Mouse (Mus musculus) embryo, embryonic 9.5 days (tissue): Measurements from ENCODE around the gene Nob1.

Experiments used
- DNase-seq: peaks from one replicate; pipeline ENCODE4 v3.0.0-alpha.2; 2017; ENCODE audit errors: extremely low spot score

The Nob1 gene

DNA sequence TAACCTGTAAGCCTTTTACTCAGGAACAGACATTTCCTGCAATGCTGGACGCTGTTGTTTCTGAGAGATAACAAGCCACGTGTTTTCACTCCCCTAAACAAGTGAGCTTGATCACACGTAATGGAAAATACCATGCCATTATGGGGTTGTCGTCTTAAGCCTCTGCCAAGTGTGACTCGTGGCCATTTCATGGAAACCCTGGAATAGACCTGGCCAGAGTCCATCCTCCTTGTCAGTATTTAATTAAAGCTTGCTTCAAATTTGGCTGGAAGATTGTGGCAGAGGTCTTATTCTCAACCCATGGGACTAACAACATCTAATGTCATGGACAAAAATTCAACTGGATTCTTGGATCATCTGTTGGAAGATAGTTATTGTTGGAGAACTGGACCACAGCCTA is 38.7 kb downstream of the Nob1 start:
- no peak for DNase-seq

DNA sequence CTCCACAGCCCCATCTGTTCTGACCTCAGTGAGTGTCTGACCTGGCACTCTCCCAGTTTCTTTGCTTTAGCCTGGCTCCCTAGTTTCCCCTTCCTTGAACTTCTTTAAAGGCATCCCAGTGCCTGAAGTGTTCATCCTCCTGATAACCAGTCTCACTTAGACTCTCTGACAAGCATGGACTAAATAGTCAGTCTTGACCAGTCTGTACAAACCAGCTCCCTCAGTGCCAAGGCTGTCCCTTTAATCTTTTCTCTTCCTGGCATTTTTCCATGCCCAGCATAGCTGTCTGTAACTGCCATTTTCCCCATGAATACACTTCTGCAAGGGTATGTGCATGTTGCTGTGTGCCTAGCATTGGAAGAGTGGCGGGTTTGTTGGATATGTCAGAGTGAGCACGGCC is 39.8 kb downstream of the Nob1 start:
- no peak for DNase-seq

DNA sequence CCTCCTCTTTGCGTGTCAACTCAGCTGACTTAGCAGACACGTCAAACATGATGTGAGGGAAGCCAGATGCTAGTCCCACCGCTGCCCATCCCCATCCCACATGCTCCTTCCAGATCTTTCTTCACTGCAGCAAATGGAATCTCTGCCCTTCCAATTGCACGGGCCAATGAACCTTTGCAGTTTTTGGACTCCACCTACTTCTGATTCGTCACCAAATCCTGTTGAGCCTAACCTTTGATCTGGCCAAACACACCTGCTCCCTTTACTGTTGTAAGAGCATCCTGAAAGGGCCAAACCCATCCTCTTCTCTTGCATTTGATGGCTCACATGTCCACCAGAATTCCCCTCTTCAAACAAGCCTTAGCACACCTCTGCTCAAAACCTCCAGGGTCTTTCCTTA is 40.2 kb downstream of the Nob1 start:
- no peak for DNase-seq

DNA sequence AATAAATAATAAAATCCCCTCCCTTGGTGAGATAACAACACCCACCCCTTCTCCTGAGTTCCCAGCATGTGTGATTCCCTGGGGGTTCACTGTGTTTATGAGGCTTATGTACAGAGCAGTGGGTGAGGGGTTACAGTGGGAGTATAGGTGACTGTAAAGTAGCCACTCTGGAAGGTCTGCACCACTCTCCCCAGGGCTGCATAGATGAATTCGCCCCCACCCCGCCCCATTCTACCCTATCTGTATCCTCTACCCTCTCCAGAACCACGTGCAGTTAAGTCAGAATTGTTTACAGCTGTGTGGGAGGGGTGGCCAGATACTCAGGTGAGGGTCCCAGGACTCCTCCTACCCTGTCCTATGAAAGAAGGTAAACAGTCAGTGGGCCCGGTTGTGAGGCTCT is 42.0 kb downstream of the Nob1 start:
- DNase-seq, result no peak

DNA sequence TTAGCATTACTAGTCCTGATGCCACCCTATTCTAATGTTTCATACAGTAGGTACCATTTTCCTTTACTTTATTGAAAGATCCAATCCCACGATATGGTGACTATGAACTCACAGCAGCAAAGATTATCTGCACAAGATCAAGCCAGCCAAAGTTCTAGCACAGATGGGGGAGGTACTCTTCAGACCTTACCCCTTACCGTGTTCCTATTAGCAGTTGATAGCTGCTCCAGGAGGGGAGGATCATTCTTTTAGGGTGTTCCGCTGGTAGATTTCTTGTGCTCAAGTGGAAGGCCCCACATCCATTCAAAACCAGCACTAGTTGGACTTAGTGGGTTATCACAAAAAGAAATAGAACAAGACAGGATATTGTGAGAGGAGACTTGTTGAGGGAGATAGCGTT is 43.2 kb downstream of the Nob1 start:
- DNase-seq, result no peak

DNA sequence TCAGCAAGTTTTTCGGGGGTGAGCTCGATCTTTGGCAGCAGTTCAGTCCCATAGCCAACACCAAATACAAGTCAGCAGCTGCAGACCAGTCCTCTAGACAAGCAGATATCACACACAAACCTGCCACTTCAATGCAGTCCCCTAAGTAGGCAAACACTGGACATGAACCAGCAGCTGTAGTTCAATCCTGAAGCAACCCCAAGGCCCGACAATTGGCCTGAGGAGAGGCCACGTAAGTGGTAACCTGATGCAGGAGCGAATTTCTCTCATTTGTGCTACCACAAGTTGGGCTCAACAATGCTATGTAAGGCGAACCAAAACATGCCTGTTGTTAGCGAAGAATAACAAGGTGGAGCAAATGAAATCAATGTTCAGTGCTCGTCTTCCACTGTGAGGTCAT is 44.1 kb downstream of the Nob1 start:
- DNase-seq, result no peak

DNA sequence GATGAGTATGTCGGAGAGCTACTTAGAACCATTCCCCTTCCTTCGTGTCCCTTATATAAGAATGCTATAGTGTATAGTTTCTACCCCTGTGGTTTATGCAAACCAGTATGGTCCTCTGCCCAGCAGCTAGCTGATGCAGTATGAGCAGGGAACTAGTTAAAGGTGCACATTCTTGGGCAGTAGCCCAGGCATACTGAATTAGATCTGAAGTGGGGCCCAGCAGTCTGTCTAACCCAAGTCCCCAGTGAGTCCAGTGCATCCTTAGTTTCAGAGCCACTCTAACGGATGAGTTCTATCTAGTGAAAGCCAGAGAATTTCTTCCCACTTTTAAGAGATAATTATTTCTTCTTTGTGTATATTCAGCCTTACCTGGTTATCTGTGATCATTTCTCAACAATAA is 47.5 kb downstream of the Nob1 start:
- DNase-seq, result no peak

DNA sequence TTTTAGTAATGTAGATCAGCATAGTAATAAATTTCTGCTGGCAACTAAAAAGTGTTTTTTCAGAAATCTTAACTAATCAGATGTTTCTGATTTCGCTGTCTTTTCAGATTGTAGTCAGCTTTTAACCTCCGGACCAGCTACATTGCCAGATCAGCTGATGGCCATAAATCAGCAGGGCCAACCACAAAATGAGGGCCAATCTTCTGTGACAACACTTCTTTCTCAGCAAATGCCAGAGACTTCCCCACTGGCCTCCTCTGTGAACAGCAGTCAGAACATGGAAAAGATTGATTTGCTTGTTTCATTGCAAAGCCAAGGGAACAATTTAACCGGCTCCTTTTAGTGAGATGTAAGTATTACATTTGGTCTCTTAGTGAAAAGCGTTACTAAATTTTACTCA is 54.5 kb downstream of the Nob1 start:
- DNase-seq, result no peak
